In genomic region chr11:102651381-102651780, GRCm38 (mm10) we compare ENCODE assay signal across 9 mouse cellular contexts. TPM values are rescaled to one million over a fixed set of nuclear protein-coding genes. Genes with fewer than 3 reads are reported as not detected.
DNase-seq lines count a peak whose midpoint lies in the region; ATAC-seq and TF ChIP-seq lines count a peak whose summit lies in the region.
"Had no signal": no experiment of that assay in that cellular context is flagged by ENCODE, and none has a peak within 500 bp of the region (broad histone marks: within the 10 kb centered on the region; RNA-seq: fewer than 3 reads in every experiment).

No protein-coding gene starts in this region.

- intact Hi-C loops in left cerebral cortex, postnatal 36 days (cut with DNase I), result loop anchor here (1.0 to 5.0 kb wide), 2 partner anchors 78 to 159 kb away; no protein-coding TSS in a partner anchor

- H3K36me3 ChIP-seq in liver, adult 2 months (ENCODE audit: control insufficient read depth, insufficient read depth, low read length), result no peaks in the 10 kb centered on the region
- no peaks in the 10 kb centered on the region for H3K36me3 ChIP-seq in liver, embryonic 12.5 days
- H3K36me3 ChIP-seq in forebrain, postnatal 0 days (ENCODE audit: insufficient read depth), result no peaks in the 10 kb centered on the region
- H3K36me3 ChIP-seq in intestine, embryonic 15.5 days, result no peaks in the 10 kb centered on the region

- H3K27ac ChIP-seq in liver, adult 2 months (replicated peaks; ENCODE audit: insufficient read depth, low read depth, low read length), result no peak overlapping the region
- no peak overlapping the region for H3K27ac ChIP-seq in liver, embryonic 12.5 days
- H3K27ac ChIP-seq in forebrain, postnatal 0 days (ENCODE audit: low read depth, low read length), result no peak overlapping the region
- H3K27ac ChIP-seq in intestine, embryonic 15.5 days, result no peak overlapping the region

- no peaks in the 10 kb centered on the region for H3K4me1 ChIP-seq in liver, adult 2 months (ENCODE audit: control insufficient read depth, insufficient read depth, low read length)
- no peaks in the 10 kb centered on the region for H3K4me1 ChIP-seq in liver, embryonic 12.5 days
- H3K4me1 ChIP-seq in forebrain, postnatal 0 days (ENCODE audit: insufficient read depth), result no peaks in the 10 kb centered on the region
- H3K4me1 ChIP-seq in intestine, embryonic 15.5 days (replicated peaks), result no peaks in the 10 kb centered on the region

- no peaks in the 10 kb centered on the region for H3K79me2 ChIP-seq in liver, adult 2 months (ENCODE audit: control insufficient read depth, insufficient read depth, low read length)

- H3K27me3 ChIP-seq in liver, adult 2 months (ENCODE audit: control insufficient read depth, insufficient read depth, low read length), result no peaks in the 10 kb centered on the region
- peaks cover 14% of the 10 kb centered on the region for H3K27me3 ChIP-seq in liver, embryonic 12.5 days (replicated peaks)
- H3K27me3 ChIP-seq in forebrain, postnatal 0 days (ENCODE audit: insufficient read depth, low read length), result no peaks in the 10 kb centered on the region
- no peaks in the 10 kb centered on the region for H3K27me3 ChIP-seq in intestine, embryonic 15.5 days (replicated peaks)

- peak; percentile 25 for DNase-seq in liver, adult 2 months (ENCODE audit: extremely low read depth, low read depth, low spot score)
- peak; percentile 83 for DNase-seq in brain, embryonic 14.5 days (ENCODE audit: low read depth)
- peak; percentile 87 for DNase-seq in forebrain, postnatal 0 days
- peak; percentile 37 to 52 for DNase-seq in left cerebral cortex, postnatal 36 days (ENCODE audit: low spot score in 2 of 2)
- peak; percentile 37 for DNase-seq in ovary, adult 18-20 months (ENCODE audit: low spot score)
- peak; percentile 62 for DNase-seq in urinary bladder, adult 2 months (ENCODE audit: low spot score)

- no peak overlapping the region for H3K4me3 ChIP-seq in liver, adult 2 months (ENCODE audit: insufficient read depth, low read depth, low read length)
- H3K4me3 ChIP-seq in liver, embryonic 12.5 days, result no peak overlapping the region
- H3K4me3 ChIP-seq in forebrain, postnatal 0 days (ENCODE audit: low read depth, low read length), result no peak overlapping the region
- H3K4me3 ChIP-seq in intestine, embryonic 15.5 days (replicated peaks), result no peak overlapping the region
- H3K4me3 ChIP-seq: erythroblast, embryonic 14.5 days had no signal

- no peak for TF ChIP-seq POLR2A in liver, adult 2 months (IDR thresholded peaks at IDR 0.05; ENCODE audit: extremely low read depth, insufficient read depth, low read length)
- no peak for TF ChIP-seq POLR2A in brain, embryonic 14.5 days (IDR thresholded peaks at IDR 0.05; ENCODE audit: borderline replicate concordance, extremely low read depth, insufficient read depth, insufficient read length, poor library complexity, severe bottlenecking)

- H3K4me2 ChIP-seq in liver, embryonic 12.5 days, result no peak overlapping the region
- no peak overlapping the region for H3K4me2 ChIP-seq in forebrain, postnatal 0 days (ENCODE audit: low read depth)
- no peak overlapping the region for H3K4me2 ChIP-seq in intestine, embryonic 15.5 days (replicated peaks)

- H3K9ac ChIP-seq in liver, adult 2 months (ENCODE audit: low read depth, low read length), result no peak overlapping the region
- H3K9ac ChIP-seq in liver, embryonic 12.5 days, result no peak overlapping the region
- no peak overlapping the region for H3K9ac ChIP-seq in forebrain, postnatal 0 days
- H3K9ac ChIP-seq in intestine, embryonic 15.5 days, result no peak overlapping the region

- 5% methylated on average over 9 of the region's 9 CpGs for WGBS in liver, adult 2 months
- WGBS in liver, embryonic 12.5 days (ENCODE audit: insufficient replicate concordance), result 4% methylated on average over 9 of the region's 9 CpGs
- 3% methylated on average over 9 of the region's 9 CpGs for WGBS in forebrain, postnatal 0 days
- 5% methylated on average over 9 of the region's 9 CpGs for WGBS in intestine, embryonic 15.5 days

- H3K9me3 ChIP-seq in liver, embryonic 12.5 days (replicated peaks), result no peaks in the 10 kb centered on the region
- no peaks in the 10 kb centered on the region for H3K9me3 ChIP-seq in forebrain, postnatal 0 days (ENCODE audit: low read length)
- H3K9me3 ChIP-seq in intestine, embryonic 15.5 days, result no peaks in the 10 kb centered on the region

- no peak for ATAC-seq in liver, embryonic 12.5 days
- no peak; the same call in 1 of the 2 replicates for ATAC-seq in forebrain, postnatal 0 days
- ATAC-seq in intestine, embryonic 15.5 days, result 0 out of 2 replicates have a peak, but pooled peaks have one; percentile 25

- TF ChIP-seq CTCF in liver, adult 2 months (IDR thresholded peaks at IDR 0.05; ENCODE audit: low read depth, low read length), result peak; percentile 86
- TF ChIP-seq CTCF in brain, embryonic 14.5 days (IDR thresholded peaks at IDR 0.05; ENCODE audit: borderline replicate concordance, extremely low read depth, insufficient read depth, insufficient read length), result peak; percentile 94
- TF ChIP-seq CTCF in forebrain, postnatal 0 days (IDR thresholded peaks at IDR 0.05; ENCODE audit: low read depth), result peak; percentile 96

RNA-seq across cellular contexts. Expression of gene Meioc, which starts 12.1 kb away (rescaled TPM):
- total RNA-seq in liver, adult 2 months (2014; rRNA removed), result not detected in 2 replicates
- not detected in 2 replicates for polyA plus RNA-seq in liver, adult 2 months (2012; rRNA removed)
- polyA plus RNA-seq in liver, embryonic 12.5 days (2016; fragmentation: Nextera tagmentation; extraction: Ambion mirVana), result 0.20 and 0.26 TPM in 2 replicates
- polyA plus RNA-seq in brain, embryonic 14.5 days (2012; rRNA removed), result 0.03 and 0.11 TPM in 2 replicates
- not detected in 2 replicates for total RNA-seq in forebrain, postnatal 0 days (2014; rRNA removed)
- 0.08 and 0.10 TPM in 2 replicates for polyA plus RNA-seq in forebrain, postnatal 0 days (2015; fragmentation: Nextera tagmentation; extraction: Ambion mirVana)
- 0.30 and 0.44 TPM in 2 replicates for polyA plus RNA-seq in intestine, embryonic 15.5 days (2015; fragmentation: Nextera tagmentation; extraction: Ambion mirVana)
- total RNA-seq in left cerebral cortex, postnatal 36 days (2021), result not detected
- polyA plus RNA-seq in urinary bladder, adult 2 months (2012; rRNA removed), result 0.04 and 0.09 TPM in 2 replicates
- polyA plus RNA-seq: erythroblast, embryonic 14.5 days had no signal

RNA-seq across cellular contexts. Expression of gene Ccdc43, which starts 46.2 kb away (rescaled TPM):
- 11.5 and 11.8 TPM in 2 replicates for total RNA-seq in liver, adult 2 months (2014; rRNA removed)
- 5.7 and 6.2 TPM in 2 replicates for polyA plus RNA-seq in liver, adult 2 months (2012; rRNA removed)
- 26.9 and 27.5 TPM in 2 replicates for polyA plus RNA-seq in liver, embryonic 12.5 days (2016; fragmentation: Nextera tagmentation; extraction: Ambion mirVana)
- polyA plus RNA-seq in brain, embryonic 14.5 days (2012; rRNA removed), result 18.5 and 23.9 TPM in 2 replicates
- 33.6 and 36.9 TPM in 2 replicates for total RNA-seq in forebrain, postnatal 0 days (2014; rRNA removed)
- 32.1 and 36.6 TPM in 2 replicates for polyA plus RNA-seq in forebrain, postnatal 0 days (2015; fragmentation: Nextera tagmentation; extraction: Ambion mirVana)
- 40.0 and 46.7 TPM in 2 replicates for polyA plus RNA-seq in intestine, embryonic 15.5 days (2015; fragmentation: Nextera tagmentation; extraction: Ambion mirVana)
- 10 to 100 TPM; 25.9 to 27.0 TPM for total RNA-seq in left cerebral cortex, postnatal 36 days (2021)
- 17.3 and 17.8 TPM in 2 replicates for polyA plus RNA-seq in urinary bladder, adult 2 months (2012; rRNA removed)

RNA-seq across cellular contexts. Expression of gene Fzd2, which starts 47.2 kb away (rescaled TPM):
- total RNA-seq in liver, adult 2 months (2014; rRNA removed), result 0.07 and 0.09 TPM in 2 replicates
- 0.19 and 0.24 TPM in 2 replicates for polyA plus RNA-seq in liver, adult 2 months (2012; rRNA removed)
- 3.5 and 4.7 TPM in 2 replicates for polyA plus RNA-seq in liver, embryonic 12.5 days (2016; fragmentation: Nextera tagmentation; extraction: Ambion mirVana)
- 35.6 and 59.4 TPM in 2 replicates for polyA plus RNA-seq in brain, embryonic 14.5 days (2012; rRNA removed)
- total RNA-seq in forebrain, postnatal 0 days (2014; rRNA removed), result 12.0 and 15.2 TPM in 2 replicates
- polyA plus RNA-seq in forebrain, postnatal 0 days (2015; fragmentation: Nextera tagmentation; extraction: Ambion mirVana), result 4.5 and 4.6 TPM in 2 replicates
- polyA plus RNA-seq in intestine, embryonic 15.5 days (2015; fragmentation: Nextera tagmentation; extraction: Ambion mirVana), result 15.6 and 15.9 TPM in 2 replicates
- total RNA-seq in left cerebral cortex, postnatal 36 days (2021), result 10 to 100 TPM; 10.5 to 12.7 TPM
- 53.7 and 54.9 TPM in 2 replicates for polyA plus RNA-seq in urinary bladder, adult 2 months (2012; rRNA removed)
- polyA plus RNA-seq: erythroblast, embryonic 14.5 days had no signal

Comparison
In these comparisons a context has a peak if more than half of its experiments do, and no peak if none do; other contexts are left out.
1. DNase-seq: peak in every context shown above with its lines; median percentile 87 in forebrain, postnatal 0 days; 83 in brain, embryonic 14.5 days; 62 in urinary bladder, adult 2 months; 44 in left cerebral cortex, postnatal 36 days; 37 in ovary, adult 18-20 months; 25 in liver, adult 2 months.